Mouse (Mus musculus): ENCODE measurements at regions not wholly inside any gene's neighbourhood (a gene's known extent, or its start where the extent isn't known, plus 50 kb on each side); places are given as distances from the start of the nearest gene placed in this dataset.

- TF ChIP-seq CTCF (IDR thresholded peaks at IDR 0.05; ENCODE audit: low read depth) (no peak), EP300 (IDR thresholded peaks at IDR 0.05; ENCODE audit: low read depth) (no peak)
Observed at GRCm38 (mm10) chr16:39513659-39514058, 470.5 kb upstream of the Lsamp start.

All from liver, embryonic 14.5 days (tissue).